ENCODE assay signal across 8 mouse cellular contexts in the genomic region with DNA sequence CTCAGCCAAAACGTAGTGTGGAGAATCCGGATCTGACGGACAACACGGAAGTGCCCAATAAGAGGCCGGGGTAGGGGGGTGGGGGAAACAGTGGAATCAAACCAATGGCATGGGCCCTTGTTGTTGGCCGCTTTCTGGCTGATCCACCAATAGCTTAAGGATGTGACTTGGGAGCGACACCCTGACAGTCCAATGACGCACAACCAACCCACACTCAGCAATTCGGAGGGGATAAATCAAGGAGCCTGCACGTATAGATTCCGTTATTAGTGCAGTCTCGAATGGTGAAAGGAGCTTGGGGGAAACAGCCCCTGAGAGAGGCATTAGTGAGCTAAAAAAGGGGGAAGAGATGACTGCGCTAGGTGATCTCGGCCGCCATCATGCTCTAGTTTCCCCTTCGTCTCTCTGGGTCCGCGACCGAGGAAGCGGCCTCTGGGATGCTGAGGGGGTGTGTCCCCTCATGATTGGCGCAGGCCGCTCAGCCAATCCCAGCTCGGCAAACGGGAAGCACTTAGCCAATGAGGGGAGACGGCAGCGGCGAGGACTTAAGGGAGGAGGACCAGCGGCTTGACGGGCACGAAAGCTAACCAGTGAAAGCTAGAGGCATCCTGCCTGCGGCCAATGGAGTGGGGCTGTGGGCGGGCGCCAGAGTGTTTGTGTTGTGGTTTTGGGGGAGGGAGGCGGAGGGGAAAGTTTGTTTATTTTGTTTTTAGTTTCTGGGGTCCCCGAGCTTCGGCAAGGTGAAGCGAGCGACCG. TPM values are rescaled to one million over a fixed set of nuclear protein-coding genes. Genes with fewer than 3 reads are reported as not detected.
DNase-seq lines count a peak whose midpoint lies in the region; ATAC-seq lines count a peak whose summit lies in the region.

A gene (plus strand): TSS at position 706 of the 756 bp plus-strand sequence.

- ATAC-seq in megakaryocyte progenitor cell, adult 5-6 weeks (replicated peaks; ENCODE audit: poor library complexity): peak; percentile 88

- peak; percentile 99 for DNase-seq in adipocyte (ENCODE audit: low spot score)
- DNase-seq in embryo, embryonic 10 days (ENCODE audit: low spot score): peak; percentile 100
- DNase-seq in gastrocnemius, postnatal 10 days: peak; percentile 98
- peak; percentile 99 for DNase-seq in induced T-regulatory cell, adult 2 months (ENCODE audit: low read depth)
- peak; percentile 97 to 99 for DNase-seq in left cerebral cortex, adult 9 months (ENCODE audit: low spot score in 2 of 2)
- DNase-seq in right cerebral cortex, postnatal 14 days: peak; percentile 99
- peak; percentile 97 to 99 for DNase-seq in urinary bladder, postnatal 36 days (ENCODE audit: low spot score in 2 of 2)

RNA-seq across cellular contexts. Expression of the gene that starts here (rescaled TPM):
- 10 to 100 TPM; 51.5 to 68.8 TPM for total RNA-seq in gastrocnemius, postnatal 10 days (2021)
- total RNA-seq in megakaryocyte progenitor cell, adult 5-6 weeks (2015): 41.8 and 46.5 TPM in 2 replicates
- total RNA-seq in megakaryocyte progenitor cell, adult 5-6 weeks (2017): 46.6 and 59.3 TPM in 2 replicates

Comparison
In these comparisons a context has a peak if more than half of its experiments do, and no peak if none do; other contexts are left out.
1. Peak in every context shown above with its lines: DNase-seq and ATAC-seq.